Mouse (Mus musculus): ENCODE results near the gene Rps25.
"Not testable (repeated sequence)": the region's sequence is repeated elsewhere in the genome, so short reads cannot be mapped to it uniquely, and the experiment has no call there.

The Rps25 gene

GRCm38 (mm10) chr9:44406906-44407751 is at the start of gene Rps25, which contains the start of gene Trappc4:
TSS of gene Rps25 (plus strand) at chr9:44407139.
TSS of gene Trappc4 (minus strand) at chr9:44407600.
- peak; percentile 91 to 93 for DNase-seq

GRCm38 (mm10) chr9:44357207-44357606 is 49.7 kb upstream of the Rps25 start:
- DNase-seq: no peak

- peak; percentile 95 to 96 for DNase-seq
Observed at GRCm38 (mm10) chr9:44361190-44361917, 45.6 kb upstream of the Rps25 start, which contains the start of gene Vps11. TSS of gene Vps11 (minus strand) at chr9:44361670.

GRCm38 (mm10) chr9:44361931-44362330 is 45.0 kb upstream of the Rps25 start:
- DNase-seq: not testable (repeated sequence)

GRCm38 (mm10) chr9:44364480-44364879 is 42.5 kb upstream of the Rps25 start:
- peak in 1 of 2 experiments; percentile 11 for DNase-seq

- no peak for DNase-seq
Observed at GRCm38 (mm10) chr9:44373386-44373785, 33.6 kb upstream of the Rps25 start.

- DNase-seq: no peak
Observed at GRCm38 (mm10) chr9:44376141-44376540, 30.8 kb upstream of the Rps25 start.

- not testable (repeated sequence) for DNase-seq
Observed at GRCm38 (mm10) chr9:44377335-44377734, 29.6 kb upstream of the Rps25 start.

GRCm38 (mm10) chr9:44378153-44378730 is 28.7 kb upstream of the Rps25 start:
- no peak for DNase-seq

GRCm38 (mm10) chr9:44379054-44379834 is 27.7 kb upstream of the Rps25 start, which contains the start of gene Hyou1:
TSS of gene Hyou1 (plus strand) at chr9:44379490.
- DNase-seq: peak; percentile 98 to 99

GRCm38 (mm10) chr9:44379862-44380261 is 27.1 kb upstream of the Rps25 start:
- DNase-seq: no peak

- DNase-seq: no peak
Observed at GRCm38 (mm10) chr9:44384596-44384995, 22.3 kb upstream of the Rps25 start.

GRCm38 (mm10) chr9:44387221-44387620 is 19.7 kb upstream of the Rps25 start:
- no peak for DNase-seq

- peak; percentile 33 to 39 for DNase-seq
Observed at GRCm38 (mm10) chr9:44389273-44389672, 17.7 kb upstream of the Rps25 start.

GRCm38 (mm10) chr9:44391466-44391865 is 15.5 kb upstream of the Rps25 start:
- peak; percentile 70 to 78 for DNase-seq

- peak; percentile 99 to 100 for DNase-seq
Observed at GRCm38 (mm10) chr9:44396684-44397411, 10.1 kb upstream of the Rps25 start, which contains the start of gene Slc37a4. TSS of gene Slc37a4 (plus strand) at chr9:44396852.

GRCm38 (mm10) chr9:44398087-44398486 is 8.9 kb upstream of the Rps25 start:
- no peak for DNase-seq

GRCm38 (mm10) chr9:44398551-44398950 is 8.4 kb upstream of the Rps25 start:
- DNase-seq: no peak

- no peak for DNase-seq
Observed at GRCm38 (mm10) chr9:44399114-44399794, 7.7 kb upstream of the Rps25 start.

GRCm38 (mm10) chr9:44399795-44400114 is 7.2 kb upstream of the Rps25 start:
- no peak for DNase-seq

GRCm38 (mm10) chr9:44401081-44401480 is 5.9 kb upstream of the Rps25 start:
- DNase-seq: no peak

Data from lung, adult 18-20 months (tissue).